Mouse (Mus musculus): ENCODE measurements around the gene Osbp2. TPM values are rescaled to one million over a fixed set of nuclear protein-coding genes. Genes with fewer than 3 reads are reported as not detected.

The Osbp2 gene
- polyA plus RNA-seq, 1 experiment from 2014 or later, result 1.3 TPM

DNA sequence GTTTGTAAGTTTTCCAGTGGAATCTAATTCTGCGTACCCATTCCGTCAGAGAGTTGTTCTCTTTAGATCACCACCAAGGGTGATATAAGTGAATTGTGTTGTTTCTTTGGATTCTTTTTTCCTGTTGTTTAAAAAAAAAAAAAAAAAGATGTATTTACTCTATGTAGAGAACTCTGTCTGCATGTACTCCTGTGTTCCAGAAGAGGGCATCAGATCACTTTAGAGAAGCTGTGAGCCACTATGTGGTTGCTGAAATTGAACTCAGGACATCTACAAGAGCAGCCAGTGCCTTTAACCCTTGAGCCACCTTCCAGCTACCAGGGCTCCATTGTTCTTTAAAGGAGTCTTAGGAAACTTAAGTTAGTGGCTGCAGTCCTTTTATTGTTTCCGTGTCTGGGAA, 166.3 kb downstream of the Osbp2 start:
- no peak overlapping the region for H3K4me2 ChIP-seq (replicated peaks)
- no peak overlapping the region for H3K27ac ChIP-seq (replicated peaks)
- no peaks in the 10 kb centered on the region for H3K9me3 ChIP-seq (replicated peaks)
- no peaks in the 10 kb centered on the region for H3K4me1 ChIP-seq
- no peak for ATAC-seq (ENCODE audit: insufficient number of reproducible peaks, low FRiP score, low TSS enrichment, low read depth)
- no peaks in the 10 kb centered on the region for H3K27me3 ChIP-seq
- H3K9ac ChIP-seq, result no peak overlapping the region
- H3K36me3 ChIP-seq, result peaks cover 3% of the 10 kb centered on the region; the same call in 1 of the 2 replicates
- H3K4me3 ChIP-seq (replicated peaks), result no peak overlapping the region
- WGBS, result 85% methylated on average over 3 of the region's 3 CpGs

DNA sequence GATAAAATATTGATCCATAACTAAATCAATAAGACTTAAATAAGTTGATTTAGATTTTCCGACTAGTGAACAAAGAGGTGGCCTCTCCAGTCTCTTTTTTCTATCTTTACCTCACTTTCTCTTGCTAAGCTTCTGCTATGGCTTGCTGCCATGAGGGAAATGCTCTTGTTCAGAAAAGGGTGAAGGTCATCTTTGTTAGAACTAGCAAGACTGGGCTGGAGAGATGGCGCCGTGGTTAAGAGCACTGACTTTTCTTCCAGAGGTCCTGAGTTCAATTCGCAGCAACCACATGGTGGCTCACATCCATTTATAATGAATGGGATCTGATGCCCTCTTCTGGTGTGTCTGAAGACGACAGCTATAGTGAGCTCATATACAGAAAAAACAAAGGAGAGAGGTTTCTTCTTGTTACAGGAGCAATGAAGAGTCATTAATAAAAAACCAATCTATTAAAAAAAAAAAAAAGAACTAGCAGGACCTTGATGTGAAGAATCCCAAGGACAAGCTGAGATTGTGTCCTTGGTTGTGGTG, 167.6 kb downstream of the Osbp2 start:
- Histone ChIP-seq H3K9me3 (replicated peaks) (no peaks in the 10 kb centered on the region), H3K4me1 (no peaks in the 10 kb centered on the region), H3K27me3 (no peaks in the 10 kb centered on the region), H3K27ac (replicated peaks) (no peak overlapping the region), H3K36me3 (peaks cover 13% of the 10 kb centered on the region), H3K4me3 (replicated peaks) (no peak overlapping the region), H3K4me2 (replicated peaks) (no peak overlapping the region), H3K9ac (no peak overlapping the region)
- WGBS, result 79% methylated on average over 5 of the region's 5 CpGs
- no peak for ATAC-seq (ENCODE audit: insufficient number of reproducible peaks, low FRiP score, low TSS enrichment, low read depth)

DNA sequence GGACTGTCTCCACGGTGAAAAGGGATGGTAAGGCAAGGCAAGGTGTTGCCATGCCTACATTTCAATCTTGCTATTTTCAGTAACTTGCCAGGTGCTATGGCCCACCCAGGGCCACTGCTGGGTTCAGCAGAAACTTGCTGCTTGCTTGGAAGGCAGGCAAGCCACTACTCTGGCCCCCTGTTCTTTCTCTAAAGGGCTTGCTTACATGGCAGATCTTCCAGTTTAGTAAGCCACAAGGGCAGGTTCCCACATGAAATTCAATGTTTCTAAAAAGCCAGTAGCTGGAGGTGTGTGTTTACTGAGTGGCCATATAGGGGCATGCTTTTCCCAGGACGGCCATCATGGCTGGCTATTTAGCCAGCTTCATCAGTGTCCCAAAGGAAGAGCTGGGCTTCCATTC, 172.0 kb downstream of the Osbp2 start:
- WGBS, result 83% methylated on average over 2 of the region's 2 CpGs
- H3K4me3 ChIP-seq (replicated peaks), result no peak overlapping the region
- H3K4me1 ChIP-seq, result no peaks in the 10 kb centered on the region
- no peaks in the 10 kb centered on the region for H3K27me3 ChIP-seq
- H3K27ac ChIP-seq (replicated peaks), result no peak overlapping the region
- H3K9ac ChIP-seq, result no peak overlapping the region
- ATAC-seq (ENCODE audit: insufficient number of reproducible peaks, low FRiP score, low TSS enrichment, low read depth), result no peak
- no peak overlapping the region for H3K4me2 ChIP-seq (replicated peaks)
- H3K9me3 ChIP-seq (replicated peaks), result no peaks in the 10 kb centered on the region
- peaks cover 54% of the 10 kb centered on the region for H3K36me3 ChIP-seq

DNA sequence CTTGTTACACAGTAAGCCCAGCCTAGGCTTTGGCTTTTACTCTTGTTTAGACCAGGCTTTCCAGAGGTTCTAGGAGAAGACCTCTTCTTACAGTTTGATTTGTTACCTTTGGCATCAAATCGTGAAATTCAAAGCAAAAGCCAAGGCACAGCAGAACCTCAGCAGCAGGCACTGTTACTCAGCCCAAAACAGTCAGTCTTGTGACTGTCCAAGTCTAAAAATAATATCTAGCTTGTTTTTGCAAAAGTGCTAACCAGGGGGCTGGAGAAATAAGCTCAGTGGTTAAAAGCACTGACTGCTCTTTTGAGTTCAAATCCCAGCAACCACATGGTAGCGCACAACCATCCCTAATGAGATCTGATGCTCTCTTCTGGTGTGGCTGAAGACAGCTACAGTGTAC, 176.8 kb downstream of the Osbp2 start:
- Histone ChIP-seq H3K27ac (replicated peaks) (no peak overlapping the region), H3K36me3 (peaks cover 87% of the 10 kb centered on the region), H3K27me3 (no peaks in the 10 kb centered on the region), H3K4me2 (replicated peaks) (no peak overlapping the region), H3K4me1 (no peaks in the 10 kb centered on the region), H3K9me3 (replicated peaks) (no peaks in the 10 kb centered on the region), H3K4me3 (replicated peaks) (no peak overlapping the region), H3K9ac (no peak overlapping the region)
- WGBS, result 88% methylated on average over 2 of the region's 2 CpGs
- ATAC-seq (ENCODE audit: insufficient number of reproducible peaks, low FRiP score, low TSS enrichment, low read depth), result no peak

DNA sequence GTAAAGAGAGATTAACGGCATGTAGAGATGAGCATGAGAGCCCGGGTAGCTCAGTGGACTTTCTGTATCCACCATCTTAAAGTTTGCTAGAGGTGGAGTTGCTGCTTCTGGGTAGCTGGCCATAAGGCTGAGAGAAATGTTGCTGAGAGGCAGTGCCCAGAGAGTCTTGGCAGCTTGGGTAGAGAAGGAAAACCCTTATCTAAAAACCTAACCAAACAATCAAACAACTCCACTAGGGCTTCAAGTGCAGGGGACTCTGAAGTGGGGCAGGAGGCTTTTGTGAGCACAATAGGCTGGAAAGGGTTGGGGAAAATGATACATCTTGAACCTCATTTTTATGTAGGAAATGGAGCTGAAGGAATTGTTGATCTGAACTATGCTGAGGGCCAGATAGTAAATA, 177.4 kb downstream of the Osbp2 start:
- no peak overlapping the region for H3K4me2 ChIP-seq (replicated peaks)
- H3K27me3 ChIP-seq, result no peaks in the 10 kb centered on the region
- no peak overlapping the region for H3K9ac ChIP-seq
- ATAC-seq (ENCODE audit: insufficient number of reproducible peaks, low FRiP score, low TSS enrichment, low read depth), result no peak
- H3K9me3 ChIP-seq (replicated peaks), result no peaks in the 10 kb centered on the region
- H3K4me3 ChIP-seq (replicated peaks), result no peak overlapping the region
- no peaks in the 10 kb centered on the region for H3K4me1 ChIP-seq
- H3K27ac ChIP-seq (replicated peaks), result no peak overlapping the region
- 91% methylated on average over 2 of the region's 2 CpGs for WGBS
- peaks cover 87% of the 10 kb centered on the region for H3K36me3 ChIP-seq

DNA sequence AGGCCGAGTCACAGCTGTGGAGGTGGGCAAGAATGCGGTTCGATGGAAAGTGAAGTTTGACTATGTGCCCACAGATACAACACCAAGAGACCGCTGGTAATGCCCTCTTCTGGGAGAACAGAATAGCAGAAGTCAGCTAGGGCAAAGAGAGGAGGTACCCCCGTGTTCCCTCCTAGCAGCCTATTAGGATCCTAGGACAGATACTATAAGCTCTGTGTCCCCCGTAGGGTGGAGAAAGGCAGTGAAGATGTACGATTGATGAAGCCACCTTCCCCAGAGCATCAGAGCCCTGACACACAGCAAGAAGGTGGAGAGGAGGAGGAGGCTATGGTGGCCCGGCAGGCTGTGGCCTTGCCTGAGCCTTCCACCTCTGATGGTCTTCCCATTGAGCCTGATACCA, 178.3 kb downstream of the Osbp2 start:
- Histone ChIP-seq H3K4me2 (replicated peaks) (no peak overlapping the region), H3K9ac (no peak overlapping the region), H3K4me3 (replicated peaks) (no peak overlapping the region), H3K27me3 (no peaks in the 10 kb centered on the region), H3K9me3 (replicated peaks) (no peaks in the 10 kb centered on the region), H3K36me3 (peaks cover 85% of the 10 kb centered on the region), H3K4me1 (no peaks in the 10 kb centered on the region), H3K27ac (replicated peaks) (no peak overlapping the region)
- 92% methylated on average over 8 of the region's 8 CpGs for WGBS
- ATAC-seq (ENCODE audit: insufficient number of reproducible peaks, low FRiP score, low TSS enrichment, low read depth), result no peak

DNA sequence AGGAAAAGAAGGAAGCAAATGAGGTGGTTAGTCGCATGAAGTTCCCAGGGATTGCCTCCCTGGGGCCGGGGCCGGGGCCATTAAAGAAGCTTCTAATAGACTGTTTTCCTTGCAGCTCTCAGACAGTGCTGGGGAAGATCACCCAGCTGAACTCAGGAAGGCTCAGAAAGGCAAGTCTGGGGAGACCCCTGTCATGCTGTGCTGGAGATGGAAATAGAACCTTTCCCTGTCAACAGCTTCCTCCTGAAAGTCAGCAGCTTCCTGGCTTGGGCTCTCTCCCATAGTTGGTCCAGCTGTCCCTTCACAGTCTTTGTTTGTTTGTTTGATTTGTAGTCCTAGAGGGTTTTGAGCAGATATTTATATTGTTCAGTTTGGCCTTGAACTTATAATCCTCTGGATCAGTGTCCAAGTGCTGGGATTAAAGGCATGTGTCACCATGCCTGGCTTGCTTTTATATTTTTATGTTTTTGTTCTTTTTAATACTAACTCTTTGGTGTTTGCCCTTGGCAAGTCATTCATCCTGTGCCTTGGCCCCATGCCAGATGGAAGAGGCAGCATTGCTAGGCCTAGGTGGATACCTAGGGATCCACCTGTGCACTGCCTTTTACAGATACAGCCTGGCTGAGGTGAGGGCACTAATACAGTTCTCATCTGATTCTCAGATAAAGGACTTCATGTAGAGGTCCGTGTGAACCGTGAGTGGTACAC, 178.8 kb downstream of the Osbp2 start:
- Histone ChIP-seq H3K4me3 (replicated peaks) (no peak overlapping the region), H3K9ac (no peak overlapping the region), H3K27ac (replicated peaks) (no peak overlapping the region), H3K27me3 (no peaks in the 10 kb centered on the region), H3K9me3 (replicated peaks) (no peaks in the 10 kb centered on the region), H3K4me1 (no peaks in the 10 kb centered on the region), H3K4me2 (replicated peaks) (no peak overlapping the region), H3K36me3 (peaks cover 86% of the 10 kb centered on the region)
- WGBS, result 90% methylated on average over 5 of the region's 5 CpGs
- no peak for ATAC-seq (ENCODE audit: insufficient number of reproducible peaks, low FRiP score, low TSS enrichment, low read depth)

DNA sequence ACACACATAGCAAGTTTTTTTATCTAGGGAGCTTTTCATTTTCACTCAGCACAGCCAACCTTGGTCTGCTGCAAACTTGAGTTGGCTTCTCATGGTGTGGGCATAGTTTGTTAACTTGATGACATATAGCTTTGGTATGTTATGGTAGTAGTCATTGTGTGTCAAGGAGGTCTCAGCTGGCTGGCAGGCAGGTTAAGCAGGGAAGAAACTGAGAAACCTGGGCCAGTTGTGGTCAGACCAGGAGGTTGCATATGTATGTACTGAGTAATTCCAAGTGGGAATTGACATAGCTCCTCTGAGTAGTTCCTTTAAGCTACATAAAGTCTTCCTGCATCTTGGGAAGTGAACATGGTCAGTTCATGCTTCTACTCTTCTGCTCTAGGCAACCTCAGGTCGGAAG, 179.5 kb downstream of the Osbp2 start:
- WGBS, result 83% methylated on average over 1 of the region's 1 CpGs
- no peaks in the 10 kb centered on the region for H3K9me3 ChIP-seq (replicated peaks)
- H3K4me2 ChIP-seq (replicated peaks), result no peak overlapping the region
- H3K9ac ChIP-seq, result no peak overlapping the region
- H3K27ac ChIP-seq (replicated peaks), result no peak overlapping the region
- peaks cover 85% of the 10 kb centered on the region for H3K36me3 ChIP-seq
- no peak overlapping the region for H3K4me3 ChIP-seq (replicated peaks)
- H3K27me3 ChIP-seq, result no peaks in the 10 kb centered on the region
- no peaks in the 10 kb centered on the region for H3K4me1 ChIP-seq
- ATAC-seq (ENCODE audit: insufficient number of reproducible peaks, low FRiP score, low TSS enrichment, low read depth), result no peak

DNA sequence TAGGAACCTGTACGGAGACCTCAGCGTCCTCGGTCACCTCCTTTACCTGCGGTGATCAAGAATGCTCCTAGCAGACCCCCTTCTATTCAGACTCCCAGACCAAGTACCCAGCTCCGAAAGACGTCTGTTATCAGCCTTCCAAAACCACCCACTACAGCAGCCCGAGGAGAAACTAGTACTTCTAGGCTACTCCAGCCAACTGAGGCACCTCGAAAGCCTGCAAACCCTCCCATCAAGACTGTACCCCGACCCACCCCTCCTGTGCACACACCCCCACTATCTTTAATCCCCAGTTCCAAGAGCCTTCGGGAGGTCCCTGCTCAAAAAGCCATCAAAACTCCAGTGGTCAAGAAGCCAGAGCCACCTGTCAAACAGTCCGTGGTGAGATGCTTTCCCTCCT, 180.0 kb downstream of the Osbp2 start:
- no peaks in the 10 kb centered on the region for H3K27me3 ChIP-seq
- no peak overlapping the region for H3K4me3 ChIP-seq (replicated peaks)
- H3K9me3 ChIP-seq (replicated peaks), result no peaks in the 10 kb centered on the region
- no peak overlapping the region for H3K4me2 ChIP-seq (replicated peaks)
- no peak for ATAC-seq (ENCODE audit: insufficient number of reproducible peaks, low FRiP score, low TSS enrichment, low read depth)
- H3K4me1 ChIP-seq, result no peaks in the 10 kb centered on the region
- H3K36me3 ChIP-seq, result peaks cover 84% of the 10 kb centered on the region
- no peak overlapping the region for H3K9ac ChIP-seq
- H3K27ac ChIP-seq (replicated peaks), result no peak overlapping the region
- WGBS, result 95% methylated on average over 11 of the region's 11 CpGs

DNA sequence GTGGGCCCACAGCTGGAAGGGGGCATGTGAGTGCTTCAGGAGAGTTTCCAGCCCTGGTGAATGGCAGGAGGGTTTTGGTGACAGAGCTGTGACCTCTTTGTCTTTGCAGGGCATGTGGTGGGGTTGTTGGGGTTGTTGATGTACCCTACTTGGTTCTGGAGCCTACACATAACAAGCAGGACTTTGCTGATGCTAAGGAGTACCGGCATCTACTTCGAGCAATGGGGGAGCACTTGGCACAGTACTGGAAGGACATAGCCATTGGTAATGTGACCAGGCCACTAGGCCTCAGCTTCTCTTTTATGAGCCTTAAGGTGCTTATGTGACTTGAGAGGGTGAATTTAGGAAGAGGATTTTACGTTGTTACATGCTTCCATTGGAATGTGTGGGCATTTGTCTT, 183.9 kb downstream of the Osbp2 start:
- Histone ChIP-seq H3K27me3 (no peaks in the 10 kb centered on the region), H3K9me3 (replicated peaks) (no peaks in the 10 kb centered on the region), H3K9ac (no peak overlapping the region), H3K4me3 (replicated peaks) (no peak overlapping the region), H3K4me1 (no peaks in the 10 kb centered on the region), H3K36me3 (peaks cover 82% of the 10 kb centered on the region), H3K4me2 (replicated peaks) (no peak overlapping the region), H3K27ac (replicated peaks) (no peak overlapping the region)
- 93% methylated on average over 3 of the region's 3 CpGs for WGBS
- ATAC-seq (ENCODE audit: insufficient number of reproducible peaks, low FRiP score, low TSS enrichment, low read depth), result no peak

DNA sequence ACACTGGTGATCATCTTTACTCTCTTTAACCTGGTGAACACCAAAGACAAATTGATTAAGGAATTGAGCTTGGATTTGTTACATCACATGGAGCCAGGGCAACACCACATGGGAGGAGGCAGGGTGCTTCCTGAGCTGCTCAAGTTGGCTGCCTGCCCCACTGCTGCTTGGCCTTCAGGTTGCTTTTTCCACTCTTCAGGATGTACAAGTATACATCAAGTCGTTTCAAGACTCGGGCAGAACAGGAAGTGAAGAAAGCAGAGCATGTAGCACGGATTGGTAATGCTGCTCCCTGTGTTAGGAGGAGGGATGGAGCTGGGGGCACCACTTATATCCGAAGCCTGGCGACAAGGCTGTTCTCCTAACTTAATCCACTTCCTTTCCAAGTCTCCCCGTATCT, 186.5 kb downstream of the Osbp2 start:
- Histone ChIP-seq H3K4me1 (no peaks in the 10 kb centered on the region), H3K9me3 (replicated peaks) (no peaks in the 10 kb centered on the region), H3K36me3 (peaks cover 87% of the 10 kb centered on the region), H3K27me3 (no peaks in the 10 kb centered on the region), H3K9ac (no peak overlapping the region), H3K27ac (replicated peaks) (no peak overlapping the region), H3K4me3 (replicated peaks) (no peak overlapping the region), H3K4me2 (replicated peaks) (no peak overlapping the region)
- ATAC-seq (ENCODE audit: insufficient number of reproducible peaks, low FRiP score, low TSS enrichment, low read depth), result no peak
- WGBS, result 76% methylated on average over 6 of the region's 6 CpGs

DNA sequence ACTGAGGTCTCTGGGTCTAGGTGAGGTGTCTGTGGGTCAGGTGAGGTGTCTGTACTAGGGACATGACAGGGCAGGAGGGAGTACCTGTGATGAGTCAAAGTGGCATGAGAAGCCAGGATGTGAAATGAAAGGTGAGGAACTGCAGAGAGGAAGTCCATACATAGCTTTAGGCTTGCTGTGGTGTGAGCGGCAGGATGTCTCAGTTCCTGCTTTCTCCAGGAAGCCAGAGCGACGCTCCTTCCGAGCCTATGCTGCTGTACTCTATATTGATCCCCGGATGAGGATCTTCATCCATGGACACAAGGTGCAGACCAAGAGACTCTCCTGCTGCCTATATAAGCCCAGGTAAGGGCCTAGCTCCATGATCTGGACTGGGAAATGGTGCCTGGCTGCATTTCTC, 187.3 kb downstream of the Osbp2 start:
- no peak overlapping the region for H3K4me2 ChIP-seq (replicated peaks)
- no peak overlapping the region for H3K9ac ChIP-seq
- no peaks in the 10 kb centered on the region for H3K9me3 ChIP-seq (replicated peaks)
- H3K27ac ChIP-seq (replicated peaks), result no peak overlapping the region
- ATAC-seq (ENCODE audit: insufficient number of reproducible peaks, low FRiP score, low TSS enrichment, low read depth), result no peak
- no peaks in the 10 kb centered on the region for H3K4me1 ChIP-seq
- no peaks in the 10 kb centered on the region for H3K27me3 ChIP-seq
- H3K4me3 ChIP-seq (replicated peaks), result no peak overlapping the region
- 89% methylated on average over 5 of the region's 5 CpGs for WGBS
- H3K36me3 ChIP-seq, result peaks cover 91% of the 10 kb centered on the region

Data from embryonic facial prominence, embryonic 15.5 days (tissue).